In genomic region chr16:87442291-87442690, GRCm38 (mm10) we compare ENCODE assay signal across 27 mouse cellular contexts. TPM values are rescaled to one million over a fixed set of nuclear protein-coding genes. Genes with fewer than 3 reads are reported as not detected.
DNase-seq lines count a peak whose midpoint lies in the region; ATAC-seq and TF ChIP-seq lines count a peak whose summit lies in the region.
"Had no signal": no experiment of that assay in that cellular context is flagged by ENCODE, and none has a peak within 500 bp of the region (broad histone marks: within the 10 kb centered on the region; RNA-seq: fewer than 3 reads in every experiment).

No protein-coding gene starts in this region.

- no peak overlapping the region for H3K4me3 ChIP-seq in embryonic facial prominence, embryonic 14.5 days (ENCODE audit: low read depth, low read length)
- no peak overlapping the region for H3K4me3 ChIP-seq in embryonic facial prominence, embryonic 10.5 days
- H3K4me3 ChIP-seq in lung, embryonic 14.5 days (ENCODE audit: low read depth, low read length): no peak overlapping the region
- no peak overlapping the region for H3K4me3 ChIP-seq in forebrain, embryonic 12.5 days (replicated peaks)
- H3K4me3 ChIP-seq: embryonic facial prominence, embryonic 13.5 days; erythroblast, embryonic 14.5 days; forebrain, embryonic 15.5 days; heart, embryonic 15.5 days; hindbrain, embryonic 12.5 days had no signal

- 40% methylated on average over 5 of the region's 5 CpGs for WGBS in embryonic facial prominence, embryonic 14.5 days
- WGBS in embryonic facial prominence, embryonic 10.5 days: 59% methylated on average over 5 of the region's 5 CpGs
- WGBS in lung, embryonic 14.5 days: 29% methylated on average over 5 of the region's 5 CpGs
- WGBS in forebrain, embryonic 12.5 days: 66% methylated on average over 5 of the region's 5 CpGs

- DNase-seq in embryonic facial prominence, embryonic 14.5 days (ENCODE audit: low spot score): peak; percentile 39
- DNase-seq in embryonic facial prominence, embryonic 10.5 days (ENCODE audit: low spot score): no peak
- DNase-seq in kidney, postnatal 10 days: peak; percentile 40
- DNase-seq in kidney, adult 9 months: no peak
- peak; percentile 34 for DNase-seq in lung, embryonic 14.5 days
- no peak for DNase-seq in lung, postnatal 25 days (ENCODE audit: low spot score)
- DNase-seq in MN1 (ENCODE audit: low spot score): peak; percentile 44
- DNase-seq: adrenal gland, postnatal 14 days; B cell, adult 2 months; cerebellum, adult 11-12 months; cerebellum, adult 9-10 months; cerebellum, postnatal 25 days; gastrocnemius, postnatal 36 days; heart, adult 18-20 months; heart, postnatal 14 days had no signal

- TF ChIP-seq CTCF in lung, embryonic 14.5 days (IDR thresholded peaks at IDR 0.05; ENCODE audit: low read depth): no peak

- ATAC-seq in embryonic facial prominence, embryonic 14.5 days (ENCODE audit: low read depth): no peak
- ATAC-seq in lung, embryonic 14.5 days (ENCODE audit: insufficient read depth): no peak
- ATAC-seq in forebrain, embryonic 12.5 days (ENCODE audit: low FRiP score): no peak
- ATAC-seq: activated CD4-positive, CD25-positive, alpha-beta regulatory T cell, adult 4 months; CD4-positive, CD25-positive, alpha-beta regulatory T cell, adult 4 months; forebrain, embryonic 15.5 days; hindbrain, embryonic 16.5 days; Patski had no signal

- no peaks in the 10 kb centered on the region for H3K9me3 ChIP-seq in embryonic facial prominence, embryonic 14.5 days (ENCODE audit: control insufficient read depth, low read length)
- no peaks in the 10 kb centered on the region for H3K9me3 ChIP-seq in embryonic facial prominence, embryonic 10.5 days
- no peaks in the 10 kb centered on the region for H3K9me3 ChIP-seq in lung, embryonic 14.5 days (ENCODE audit: low read depth, low read length)
- no peaks in the 10 kb centered on the region for H3K9me3 ChIP-seq in forebrain, embryonic 12.5 days
- H3K9me3 ChIP-seq: embryonic facial prominence, embryonic 13.5 days; forebrain, embryonic 10.5 days; forebrain, embryonic 15.5 days; G1E; heart, embryonic 15.5 days; hindbrain, embryonic 12.5 days had no signal

- H3K9ac ChIP-seq in embryonic facial prominence, embryonic 14.5 days (ENCODE audit: low read depth, low read length): no peak overlapping the region
- no peak overlapping the region for H3K9ac ChIP-seq in lung, embryonic 14.5 days
- no peak overlapping the region for H3K9ac ChIP-seq in forebrain, embryonic 12.5 days
- H3K9ac ChIP-seq: embryonic facial prominence, embryonic 13.5 days; forebrain, embryonic 15.5 days; heart, embryonic 15.5 days; hindbrain, embryonic 12.5 days had no signal

- H3K27ac ChIP-seq in embryonic facial prominence, embryonic 14.5 days (replicated peaks; ENCODE audit: low read depth, low read length): no peak overlapping the region
- H3K27ac ChIP-seq in embryonic facial prominence, embryonic 10.5 days (replicated peaks): no peak overlapping the region
- H3K27ac ChIP-seq in lung, embryonic 14.5 days (ENCODE audit: low read depth): no peak overlapping the region
- H3K27ac ChIP-seq in forebrain, embryonic 12.5 days: no peak overlapping the region
- H3K27ac ChIP-seq: embryonic facial prominence, embryonic 13.5 days; forebrain, embryonic 10.5 days; forebrain, embryonic 15.5 days; heart, embryonic 15.5 days; hindbrain, embryonic 12.5 days had no signal

- no peak overlapping the region for H3K4me2 ChIP-seq in embryonic facial prominence, embryonic 14.5 days (ENCODE audit: low read depth, low read length)
- H3K4me2 ChIP-seq in lung, embryonic 14.5 days: no peak overlapping the region
- no peak overlapping the region for H3K4me2 ChIP-seq in forebrain, embryonic 12.5 days
- H3K4me2 ChIP-seq: embryonic facial prominence, embryonic 13.5 days; forebrain, embryonic 15.5 days; hindbrain, embryonic 12.5 days had no signal

- no peaks in the 10 kb centered on the region for H3K36me3 ChIP-seq in embryonic facial prominence, embryonic 14.5 days (ENCODE audit: control insufficient read depth, insufficient read depth, low read length)
- no peaks in the 10 kb centered on the region for H3K36me3 ChIP-seq in embryonic facial prominence, embryonic 10.5 days (replicated peaks)
- H3K36me3 ChIP-seq in lung, embryonic 14.5 days (ENCODE audit: insufficient read depth): no peaks in the 10 kb centered on the region
- H3K36me3 ChIP-seq in forebrain, embryonic 12.5 days (replicated peaks): no peaks in the 10 kb centered on the region
- H3K36me3 ChIP-seq: embryonic facial prominence, embryonic 13.5 days; forebrain, embryonic 10.5 days; forebrain, embryonic 15.5 days; heart, embryonic 15.5 days; hindbrain, embryonic 12.5 days had no signal

- no peaks in the 10 kb centered on the region for H3K27me3 ChIP-seq in embryonic facial prominence, embryonic 14.5 days (replicated peaks; ENCODE audit: control insufficient read depth, insufficient read depth, low read length)
- no peaks in the 10 kb centered on the region for H3K27me3 ChIP-seq in embryonic facial prominence, embryonic 10.5 days (replicated peaks; ENCODE audit: low read depth, poor library complexity, severe bottlenecking)
- no peaks in the 10 kb centered on the region for H3K27me3 ChIP-seq in lung, embryonic 14.5 days (ENCODE audit: insufficient read depth, low read length)
- H3K27me3 ChIP-seq in forebrain, embryonic 12.5 days: peaks cover 6% of the 10 kb centered on the region; the same call in 1 of the 2 replicates
- H3K27me3 ChIP-seq: embryonic facial prominence, embryonic 13.5 days; heart, embryonic 15.5 days; hindbrain, embryonic 12.5 days; Patski had no signal

- H3K4me1 ChIP-seq in embryonic facial prominence, embryonic 14.5 days (ENCODE audit: control insufficient read depth, insufficient read depth, low read length): peaks cover 10% of the 10 kb centered on the region
- H3K4me1 ChIP-seq in embryonic facial prominence, embryonic 10.5 days: peaks cover 15% of the 10 kb centered on the region
- H3K4me1 ChIP-seq in lung, embryonic 14.5 days (ENCODE audit: insufficient read depth): peaks cover 6% of the 10 kb centered on the region; the same call in 1 of the 2 replicates
- peaks cover 12% of the 10 kb centered on the region for H3K4me1 ChIP-seq in forebrain, embryonic 12.5 days

RNA-seq across cellular contexts. Expression of gene Rwdd2b, which starts 1.9 kb away (rescaled TPM):
- polyA plus RNA-seq in embryonic facial prominence, embryonic 14.5 days (2014; fragmentation: Nextera tagmentation; extraction: Ambion mirVana): 8.1 and 9.1 TPM in 2 replicates
- polyA plus RNA-seq in embryonic facial prominence, embryonic 10.5 days (2016; fragmentation: Nextera tagmentation; extraction: Ambion mirVana): 11.3 and 12.7 TPM in 2 replicates
- polyA plus RNA-seq in lung, embryonic 14.5 days (2014; fragmentation: Nextera tagmentation; extraction: Ambion mirVana): 10.8 and 11.4 TPM in 2 replicates
- 10.0 and 10.8 TPM in 2 replicates for polyA plus RNA-seq in forebrain, embryonic 12.5 days (2016; fragmentation: Nextera tagmentation; extraction: Ambion mirVana)

RNA-seq across cellular contexts. Expression of gene Ltn1, which starts 9.9 kb away (rescaled TPM):
- 26.8 and 30.8 TPM in 2 replicates for polyA plus RNA-seq in embryonic facial prominence, embryonic 14.5 days (2014; fragmentation: Nextera tagmentation; extraction: Ambion mirVana)
- 30.5 and 33.7 TPM in 2 replicates for polyA plus RNA-seq in embryonic facial prominence, embryonic 10.5 days (2016; fragmentation: Nextera tagmentation; extraction: Ambion mirVana)
- 35.1 and 35.4 TPM in 2 replicates for polyA plus RNA-seq in lung, embryonic 14.5 days (2014; fragmentation: Nextera tagmentation; extraction: Ambion mirVana)
- polyA plus RNA-seq in forebrain, embryonic 12.5 days (2016; fragmentation: Nextera tagmentation; extraction: Ambion mirVana): 35.8 and 38.5 TPM in 2 replicates

RNA-seq across cellular contexts. Expression of gene Usp16, which starts 12.2 kb away (rescaled TPM):
- 48.3 and 50.8 TPM in 2 replicates for polyA plus RNA-seq in embryonic facial prominence, embryonic 14.5 days (2014; fragmentation: Nextera tagmentation; extraction: Ambion mirVana)
- polyA plus RNA-seq in embryonic facial prominence, embryonic 10.5 days (2016; fragmentation: Nextera tagmentation; extraction: Ambion mirVana): 38.3 and 42.8 TPM in 2 replicates
- polyA plus RNA-seq in lung, embryonic 14.5 days (2014; fragmentation: Nextera tagmentation; extraction: Ambion mirVana): 46.0 and 51.9 TPM in 2 replicates
- 43.8 and 50.4 TPM in 2 replicates for polyA plus RNA-seq in forebrain, embryonic 12.5 days (2016; fragmentation: Nextera tagmentation; extraction: Ambion mirVana)

RNA-seq across cellular contexts. Expression of gene Cct8, which starts 53.4 kb away (rescaled TPM):
- polyA plus RNA-seq in embryonic facial prominence, embryonic 14.5 days (2014; fragmentation: Nextera tagmentation; extraction: Ambion mirVana): 391 and 429 TPM in 2 replicates
- 691 and 710 TPM in 2 replicates for polyA plus RNA-seq in embryonic facial prominence, embryonic 10.5 days (2016; fragmentation: Nextera tagmentation; extraction: Ambion mirVana)
- polyA plus RNA-seq in lung, embryonic 14.5 days (2014; fragmentation: Nextera tagmentation; extraction: Ambion mirVana): 474 and 481 TPM in 2 replicates
- polyA plus RNA-seq in forebrain, embryonic 12.5 days (2016; fragmentation: Nextera tagmentation; extraction: Ambion mirVana): 529 and 541 TPM in 2 replicates

Comparison
In these comparisons a context has a peak if more than half of its experiments do, and no peak if none do; other contexts are left out.
1. DNase-seq: peak in embryonic facial prominence, embryonic 14.5 days (single experiment), kidney, postnatal 10 days (single experiment), lung, embryonic 14.5 days (single experiment) and MN1 (single experiment); none in embryonic facial prominence, embryonic 10.5 days (single experiment), kidney, adult 9 months (single experiment) and lung, postnatal 25 days (single experiment).